Mouse (Mus musculus) cerebellum, postnatal 36 days (tissue): ENCODE results near the gene Vamp4.

ENCODE experiments used
- DNase-seq, 2 experiments: peaks; one replicate each; pipeline ENCODE4 v3.0.0; 2021 to 2022; ENCODE audit warnings: mixed read lengths in 2 of 2

Gene Vamp4

DNA sequence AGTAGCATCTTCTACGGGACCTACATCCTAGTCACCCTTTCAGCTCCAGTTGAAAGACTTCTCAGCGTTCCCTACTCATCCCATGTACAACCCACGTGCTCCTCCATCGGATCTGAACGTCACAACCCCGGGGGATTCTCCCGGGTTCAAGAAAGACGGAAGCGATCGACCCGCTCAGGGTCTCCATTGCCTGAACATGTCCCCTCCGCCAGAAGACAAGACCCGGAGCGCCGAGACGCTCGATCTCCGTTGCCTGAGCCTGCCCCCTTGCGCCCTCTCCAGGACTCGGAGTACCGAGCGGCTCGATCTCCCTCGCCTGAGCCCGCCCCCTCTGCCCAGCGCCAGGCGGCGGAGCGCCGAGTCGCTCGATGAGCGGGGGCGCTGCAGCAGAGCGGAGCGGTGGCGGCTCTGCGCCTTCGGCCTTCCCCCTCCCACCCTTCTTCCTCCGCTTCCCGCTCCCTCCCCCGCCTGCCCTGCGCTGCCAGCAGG lies at the start of gene Vamp4:
TSS of gene Vamp4 (plus strand) at position 256 of the 489 bp plus-strand sequence.
- DNase-seq, result peak; percentile 90 to 91

- DNase-seq, result peak in 1 of 2 experiments; percentile 21
These were observed 40.7 kb upstream of the Vamp4 start for GRCm38 (mm10) chr1:162529651-162530050.

DNA sequence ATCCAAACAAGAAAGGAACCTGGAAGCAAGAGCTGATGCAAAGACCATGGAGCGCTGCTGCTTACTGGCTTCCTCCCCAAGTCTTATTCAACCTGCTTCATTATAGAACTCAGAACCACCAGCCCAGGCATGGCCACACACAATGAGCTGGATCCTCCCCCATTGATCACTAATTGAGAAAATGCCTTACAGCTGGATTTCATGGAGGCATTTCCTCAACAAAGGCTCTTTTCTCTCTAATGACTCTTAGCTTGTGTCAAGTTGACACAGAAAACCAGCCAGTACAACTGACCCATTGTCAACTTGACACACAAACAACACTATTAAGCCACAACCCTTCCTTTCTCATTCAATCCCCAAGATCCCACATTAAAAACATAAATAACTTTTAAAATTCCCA lies 39.6 kb upstream of the Vamp4 start:
- DNase-seq, result no peak

DNA sequence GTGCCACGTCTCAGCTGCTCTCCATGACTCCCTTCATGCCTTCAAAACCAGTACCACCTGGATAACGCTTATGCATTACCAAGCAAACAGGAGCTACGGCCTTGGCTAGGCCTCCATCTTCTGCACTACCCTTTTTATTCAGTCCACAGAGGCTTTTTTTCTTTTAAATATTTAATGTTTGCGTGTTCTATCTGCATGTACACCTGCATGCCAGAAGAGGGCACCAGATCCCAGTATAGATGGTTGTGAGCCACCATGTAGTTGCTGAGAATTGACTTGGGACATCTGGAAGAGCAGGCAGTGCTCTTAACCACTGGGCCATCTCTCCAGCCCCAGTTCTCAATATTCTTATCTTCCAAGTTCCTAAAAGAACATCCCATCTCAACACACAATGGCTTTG lies 38.7 kb upstream of the Vamp4 start:
- no peak for DNase-seq

GRCm38 (mm10) chr1:162532330-162532729 lies 38.0 kb upstream of the Vamp4 start:
- DNase-seq, result no peak

GRCm38 (mm10) chr1:162533766-162534560 lies 36.4 kb upstream of the Vamp4 start:
- no peak for DNase-seq

GRCm38 (mm10) chr1:162543231-162543630 lies 27.1 kb upstream of the Vamp4 start:
- no peak for DNase-seq

DNA sequence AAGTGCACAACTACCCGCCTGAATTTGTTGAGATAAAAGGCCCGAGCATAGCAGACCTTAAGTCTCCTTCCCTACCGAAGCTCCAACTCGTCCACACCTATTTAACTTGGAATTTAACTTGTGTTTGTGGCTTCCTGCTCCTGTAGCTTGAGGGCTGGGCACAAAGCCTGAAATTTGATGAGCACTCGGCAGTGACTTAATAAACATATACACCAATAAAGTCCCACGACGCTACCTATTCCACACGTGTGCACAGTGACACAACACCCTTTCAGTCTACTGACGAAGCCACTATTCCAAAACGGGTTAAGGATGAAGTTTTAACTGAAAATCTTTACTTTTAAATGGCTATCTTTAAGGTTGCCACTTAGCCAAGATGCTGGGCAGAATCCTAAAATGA lies 22.7 kb upstream of the Vamp4 start:
- no peak for DNase-seq

- peak; percentile 82 to 87 for DNase-seq
These were observed 22.0 kb upstream of the Vamp4 start, which contains the start of gene Mettl13 for GRCm38 (mm10) chr1:162548016-162548916. TSS of gene Mettl13 (minus strand) at chr1:162548551.

DNA sequence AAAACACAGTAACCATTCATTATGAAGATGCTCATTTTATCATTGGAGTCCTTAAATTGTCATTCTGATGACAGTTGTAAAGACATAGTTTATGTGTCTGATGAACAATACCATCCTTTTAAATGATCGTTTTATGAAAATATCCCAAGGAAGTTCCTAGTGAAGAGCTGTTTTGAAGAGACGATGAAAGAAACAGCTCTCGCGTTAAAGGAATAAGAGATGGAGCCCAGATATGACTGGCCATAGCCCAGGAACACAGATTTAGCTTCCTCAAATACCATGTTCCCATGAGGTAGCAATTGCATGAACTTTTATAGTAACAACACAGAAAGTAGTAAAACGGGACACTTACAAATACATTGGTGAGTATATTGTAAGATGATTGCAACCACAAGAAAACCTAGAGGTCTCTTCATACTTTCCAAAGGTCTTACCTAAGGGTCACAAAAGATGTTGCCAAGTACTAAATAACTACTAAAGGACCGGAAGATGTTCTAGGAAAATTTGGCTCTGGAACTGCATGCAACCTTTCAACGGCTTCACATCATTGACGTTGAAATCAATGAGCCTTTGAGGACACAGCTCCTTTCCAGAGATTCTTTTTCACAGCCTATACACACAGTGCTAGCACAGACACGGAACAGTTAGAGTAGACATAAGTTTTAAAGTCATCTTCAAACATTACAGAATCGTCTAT lies 21.2 kb upstream of the Vamp4 start:
- no peak for DNase-seq

GRCm38 (mm10) chr1:162549615-162550283 lies 20.6 kb upstream of the Vamp4 start:
- no peak for DNase-seq

DNA sequence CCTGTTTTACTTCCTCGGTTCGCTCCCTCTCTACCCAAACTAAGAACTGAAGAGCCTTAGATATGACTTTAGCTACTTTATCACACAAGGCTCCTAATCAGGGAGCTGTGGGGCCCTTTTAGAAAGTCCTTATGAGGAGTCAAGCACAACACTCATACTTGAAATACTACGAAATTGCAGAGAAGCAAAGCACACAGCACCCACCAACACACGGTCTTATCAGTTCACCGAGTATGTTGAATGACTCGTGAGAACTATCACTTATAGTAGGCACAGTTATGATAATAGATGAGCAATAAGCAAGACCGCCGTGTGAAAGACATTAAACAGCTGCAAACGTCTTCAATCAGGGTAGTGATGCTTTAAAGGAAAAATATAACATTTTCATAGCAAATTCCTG lies 17.4 kb upstream of the Vamp4 start:
- DNase-seq, result no peak

- no peak for DNase-seq
These were observed 16.1 kb upstream of the Vamp4 start for GRCm38 (mm10) chr1:162554193-162554592.

GRCm38 (mm10) chr1:162563236-162563635 lies 7.1 kb upstream of the Vamp4 start:
- no peak for DNase-seq

- DNase-seq, result no peak
These were observed 5.3 kb upstream of the Vamp4 start for GRCm38 (mm10) chr1:162564992-162565391.

- no peak for DNase-seq
These were observed 3.0 kb upstream of the Vamp4 start for GRCm38 (mm10) chr1:162567351-162567750.

DNA sequence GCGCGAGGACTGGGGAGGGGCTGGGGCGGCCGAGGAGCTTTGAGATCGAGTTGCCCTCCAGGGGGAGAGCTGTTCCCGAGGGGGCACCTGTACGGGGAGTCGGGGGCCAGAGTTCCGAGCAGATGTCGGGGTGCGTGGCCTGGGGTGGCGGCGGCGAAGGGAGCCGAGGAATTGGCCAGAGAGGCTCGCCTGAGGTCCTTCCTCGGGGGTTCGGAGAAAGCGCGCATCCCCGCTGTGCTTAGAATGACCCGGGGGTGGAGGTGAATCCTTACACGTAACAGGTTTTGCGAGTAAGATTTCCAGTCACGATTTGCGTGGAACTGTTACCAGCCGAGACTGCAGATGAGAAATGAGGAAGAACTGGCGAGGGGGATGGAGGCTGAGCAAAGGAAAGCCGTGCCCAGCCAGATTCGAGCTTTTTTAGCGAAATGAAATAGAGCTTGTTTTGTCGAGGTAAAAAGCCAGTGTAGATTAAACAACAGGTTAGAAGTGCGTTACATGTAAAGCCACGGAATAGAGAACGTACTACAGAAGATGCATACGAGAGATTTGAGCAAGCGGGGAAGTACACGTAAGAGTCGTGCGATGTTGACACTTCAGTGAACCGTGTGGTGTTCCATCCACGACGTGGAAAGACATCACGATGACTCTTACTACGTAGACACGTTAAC lies 751 bp downstream of the Vamp4 start:
- peak; percentile 49 to 51 for DNase-seq

- no peak for DNase-seq
These were observed 4.8 kb downstream of the Vamp4 start for GRCm38 (mm10) chr1:162575098-162575497.

- no peak for DNase-seq
These were observed 12.6 kb downstream of the Vamp4 start for GRCm38 (mm10) chr1:162582884-162583283.

DNA sequence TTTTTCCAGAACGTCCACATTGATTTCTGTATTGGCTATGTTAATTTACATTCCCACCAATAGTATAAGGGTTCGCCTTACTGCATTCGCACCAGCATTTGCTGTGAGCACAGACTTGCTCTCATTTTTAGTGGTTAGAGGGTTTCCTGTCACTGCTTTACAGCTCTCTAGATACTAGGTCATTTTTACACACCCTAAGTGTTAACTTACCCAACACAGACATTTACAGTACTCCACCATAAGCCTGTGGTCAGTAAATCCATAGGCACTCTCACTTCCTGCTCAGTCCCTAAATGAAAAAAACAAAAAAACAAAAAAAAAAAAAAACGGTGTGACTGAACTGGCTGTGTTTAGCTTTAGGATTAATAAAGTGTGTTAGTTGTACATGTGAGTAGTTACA lies 16.0 kb downstream of the Vamp4 start:
- DNase-seq, result no peak

- DNase-seq, result no peak
These were observed 18.3 kb downstream of the Vamp4 start for GRCm38 (mm10) chr1:162588606-162589005.

GRCm38 (mm10) chr1:162589443-162589842 lies 19.1 kb downstream of the Vamp4 start:
- no peak for DNase-seq
